Comparison of ENCODE assay signal across 11 mouse cellular contexts in genomic region chr5:137672361-137672760, GRCm38 (mm10). TPM values are rescaled to one million over a fixed set of nuclear protein-coding genes. Genes with fewer than 3 reads are reported as not detected.
A peak's percentile ranks its signal among the peaks of the same experiment; 100 is the strongest.
DNase-seq lines count a peak whose midpoint lies in the region; ATAC-seq and TF ChIP-seq lines count a peak whose summit lies in the region.
"Had no signal": no experiment of that assay in that cellular context is flagged by ENCODE, and none has a peak within 500 bp of the region (broad histone marks: within the 10 kb centered on the region; RNA-seq: fewer than 3 reads in every experiment).

No protein-coding gene starts in this region.

- peaks cover 9% of the 10 kb centered on the region for H3K36me3 ChIP-seq in heart, embryonic 12.5 days
- H3K36me3 ChIP-seq in lung, postnatal 0 days (ENCODE audit: insufficient read depth, low read length), result no peaks in the 10 kb centered on the region
- H3K36me3 ChIP-seq in intestine, embryonic 15.5 days, result no peaks in the 10 kb centered on the region
- H3K36me3 ChIP-seq in small intestine, adult 2 months (ENCODE audit: control insufficient read depth, insufficient read depth, low read length), result 0 out of 2 replicates have a peak, but pooled peaks cover 2% of the 10 kb centered on the region

- no peak for TF ChIP-seq EP300 in lung, postnatal 0 days (IDR thresholded peaks at IDR 0.05)

- intact Hi-C loops in heart, postnatal 36 days (cut with DNase I), result no loop called here

- TF ChIP-seq CTCF in lung, postnatal 0 days (IDR thresholded peaks at IDR 0.05), result no peak
- TF ChIP-seq CTCF in lung, adult 2 months (IDR thresholded peaks at IDR 0.05; ENCODE audit: insufficient read depth, low read length), result no peak
- TF ChIP-seq CTCF in small intestine, adult 2 months (IDR thresholded peaks at IDR 0.05; ENCODE audit: extremely low read depth, insufficient read length, insufficient replicate concordance, low read depth, low read length), result no peak

- TF ChIP-seq POLR2A in lung, adult 2 months (IDR thresholded peaks at IDR 0.05; ENCODE audit: borderline replicate concordance, extremely low read depth, low read depth, low read length), result no peak
- no peak for TF ChIP-seq POLR2A in small intestine, adult 2 months (IDR thresholded peaks at IDR 0.05; ENCODE audit: low read depth, low read length)

- H3K9me3 ChIP-seq in heart, embryonic 12.5 days (replicated peaks), result no peaks in the 10 kb centered on the region
- no peaks in the 10 kb centered on the region for H3K9me3 ChIP-seq in lung, postnatal 0 days (ENCODE audit: low read length)
- no peaks in the 10 kb centered on the region for H3K9me3 ChIP-seq in intestine, embryonic 15.5 days

- H3K4me2 ChIP-seq in heart, embryonic 12.5 days, result no peak overlapping the region
- no peak overlapping the region for H3K4me2 ChIP-seq in lung, postnatal 0 days (replicated peaks; ENCODE audit: low read depth, low read length)
- peak overlapping the region; percentile 41; the same call in 1 of the 2 replicates for H3K4me2 ChIP-seq in intestine, embryonic 15.5 days (replicated peaks)

- 81% methylated on average over 5 of the region's 5 CpGs for WGBS in heart, embryonic 12.5 days
- 72% methylated on average over 5 of the region's 5 CpGs for WGBS in lung, postnatal 0 days
- 76% methylated on average over 5 of the region's 5 CpGs for WGBS in lung, adult 2 months
- 59% methylated on average over 5 of the region's 5 CpGs for WGBS in intestine, embryonic 15.5 days
- WGBS in small intestine, adult 2 months, result 67% methylated on average over 5 of the region's 5 CpGs

- no peaks in the 10 kb centered on the region for H3K27me3 ChIP-seq in heart, embryonic 12.5 days (replicated peaks)
- no peaks in the 10 kb centered on the region for H3K27me3 ChIP-seq in lung, postnatal 0 days (replicated peaks; ENCODE audit: insufficient read depth, low read length)
- H3K27me3 ChIP-seq in intestine, embryonic 15.5 days (replicated peaks), result no peaks in the 10 kb centered on the region
- no peaks in the 10 kb centered on the region for H3K27me3 ChIP-seq in small intestine, adult 2 months (ENCODE audit: control insufficient read depth, insufficient read depth, low read length)

- no peak for ATAC-seq in heart, embryonic 12.5 days (ENCODE audit: insufficient number of reproducible peaks, low FRiP score)
- ATAC-seq in lung, postnatal 0 days, result no peak
- ATAC-seq in intestine, embryonic 15.5 days, result no peak

- no peak for DNase-seq in heart, postnatal 36 days
- DNase-seq in lung, postnatal 0 days (ENCODE audit: low spot score), result no peak
- DNase-seq in lung, adult 2 months, result no peak
- no peak for DNase-seq in embryo, embryonic 9.5 days (ENCODE audit: extremely low spot score)
- no peak for DNase-seq in thymus, adult 18-20 months
- DNase-seq: cerebellum, adult 2 months; midbrain, embryonic 14.5 days had no signal

- H3K27ac ChIP-seq in heart, embryonic 12.5 days (ENCODE audit: poor library complexity, severe bottlenecking), result peak overlapping the region; percentile 91
- H3K27ac ChIP-seq in lung, postnatal 0 days (ENCODE audit: low read length), result peak overlapping the region; percentile 81
- peak overlapping the region; percentile 91 for H3K27ac ChIP-seq in intestine, embryonic 15.5 days
- peak overlapping the region; percentile 92 for H3K27ac ChIP-seq in small intestine, adult 2 months (ENCODE audit: insufficient read depth, low read depth, low read length)

- no peak overlapping the region for H3K9ac ChIP-seq in heart, embryonic 12.5 days
- no peak overlapping the region for H3K9ac ChIP-seq in lung, postnatal 0 days (replicated peaks; ENCODE audit: low read depth)
- no peak overlapping the region for H3K9ac ChIP-seq in intestine, embryonic 15.5 days

- peaks cover 35% of the 10 kb centered on the region for H3K4me1 ChIP-seq in heart, embryonic 12.5 days (replicated peaks)
- H3K4me1 ChIP-seq in lung, postnatal 0 days (ENCODE audit: insufficient read depth, low read depth, low read length), result peaks cover 10% of the 10 kb centered on the region; the same call in 1 of the 2 replicates
- peaks cover 10% of the 10 kb centered on the region for H3K4me1 ChIP-seq in lung, adult 2 months (ENCODE audit: control insufficient read depth, insufficient read depth, low read length)
- peaks cover 32% of the 10 kb centered on the region for H3K4me1 ChIP-seq in intestine, embryonic 15.5 days (replicated peaks)
- peaks cover 33% of the 10 kb centered on the region; the same call in 1 of the 2 replicates for H3K4me1 ChIP-seq in small intestine, adult 2 months (ENCODE audit: control insufficient read depth, insufficient read depth, insufficient read length, low read length)

- no peak overlapping the region for H3K4me3 ChIP-seq in heart, embryonic 12.5 days
- no peak overlapping the region for H3K4me3 ChIP-seq in lung, postnatal 0 days (ENCODE audit: low read depth, low read length)
- H3K4me3 ChIP-seq in lung, adult 2 months (replicated peaks; ENCODE audit: extremely low read depth, low read depth, low read length), result no peak overlapping the region
- H3K4me3 ChIP-seq in intestine, embryonic 15.5 days (replicated peaks), result no peak overlapping the region
- H3K4me3 ChIP-seq in small intestine, adult 2 months (ENCODE audit: low read depth, low read length), result no peak overlapping the region

RNA-seq across cellular contexts. Expression of gene Agfg2, which starts 12.2 kb away (rescaled TPM):
- 25.6 and 29.3 TPM in 2 replicates for polyA plus RNA-seq in heart, embryonic 12.5 days (2016; fragmentation: Nextera tagmentation; extraction: Ambion mirVana)
- 10 to 100 TPM; 11.6 to 18.3 TPM for total RNA-seq in heart, postnatal 36 days (2021)
- 14.2 and 14.9 TPM in 2 replicates for polyA plus RNA-seq in lung, postnatal 0 days (2015; fragmentation: Nextera tagmentation; extraction: Ambion mirVana)
- 22.4 and 24.3 TPM in 2 replicates for polyA plus RNA-seq in lung, adult 2 months (2012; rRNA removed)
- polyA plus RNA-seq in intestine, embryonic 15.5 days (2015; fragmentation: Nextera tagmentation; extraction: Ambion mirVana), result 19.5 and 20.8 TPM in 2 replicates
- 6.1 and 11.6 TPM in 2 replicates for polyA plus RNA-seq in small intestine, adult 2 months (2012; rRNA removed)

RNA-seq across cellular contexts. Expression of gene Irs3, which starts 26.8 kb away (rescaled TPM):
- 0.20 and 0.21 TPM in 2 replicates for polyA plus RNA-seq in heart, embryonic 12.5 days (2016; fragmentation: Nextera tagmentation; extraction: Ambion mirVana)
- under 1 TPM; 0.14 to 0.75 TPM for total RNA-seq in heart, postnatal 36 days (2021)
- 0.80 and 0.96 TPM in 2 replicates for polyA plus RNA-seq in lung, postnatal 0 days (2015; fragmentation: Nextera tagmentation; extraction: Ambion mirVana)
- 3.6 and 4.4 TPM in 2 replicates for polyA plus RNA-seq in lung, adult 2 months (2012; rRNA removed)
- polyA plus RNA-seq in intestine, embryonic 15.5 days (2015; fragmentation: Nextera tagmentation; extraction: Ambion mirVana), result 0.13 and 0.18 TPM in 2 replicates
- polyA plus RNA-seq in small intestine, adult 2 months (2012; rRNA removed), result 0.35 and 0.43 TPM in 2 replicates
- total RNA-seq: hematopoietic stem cell, adult 5-6 weeks had no signal
- polyA plus RNA-seq: midbrain, embryonic 14.5 days had no signal

RNA-seq across cellular contexts. Expression of gene Sap25, which starts 31.2 kb away (rescaled TPM):
- 5.2 and 5.3 TPM in 2 replicates for polyA plus RNA-seq in heart, embryonic 12.5 days (2016; fragmentation: Nextera tagmentation; extraction: Ambion mirVana)
- total RNA-seq in heart, postnatal 36 days (2021), result 1 to 10 TPM; 1.2 to 1.7 TPM
- polyA plus RNA-seq in lung, postnatal 0 days (2015; fragmentation: Nextera tagmentation; extraction: Ambion mirVana), result 12.3 and 13.2 TPM in 2 replicates
- 150 and 162 TPM in 2 replicates for polyA plus RNA-seq in lung, adult 2 months (2012; rRNA removed)
- polyA plus RNA-seq in intestine, embryonic 15.5 days (2015; fragmentation: Nextera tagmentation; extraction: Ambion mirVana), result 5.5 and 8.9 TPM in 2 replicates
- 86.6 and 155 TPM in 2 replicates for polyA plus RNA-seq in small intestine, adult 2 months (2012; rRNA removed)

RNA-seq across cellular contexts. Expression of gene Gm20605, which starts 43.4 kb away (rescaled TPM):
- polyA plus RNA-seq in heart, embryonic 12.5 days (2016; fragmentation: Nextera tagmentation; extraction: Ambion mirVana), result 6.9 and 7.1 TPM in 2 replicates
- total RNA-seq in heart, postnatal 36 days (2021), result 1 to 10 TPM; 3.9 to 4.9 TPM
- polyA plus RNA-seq in lung, postnatal 0 days (2015; fragmentation: Nextera tagmentation; extraction: Ambion mirVana), result 11.6 and 12.3 TPM in 2 replicates
- polyA plus RNA-seq in lung, adult 2 months (2012; rRNA removed), result 63.8 and 65.2 TPM in 2 replicates
- 7.4 and 8.0 TPM in 2 replicates for polyA plus RNA-seq in intestine, embryonic 15.5 days (2015; fragmentation: Nextera tagmentation; extraction: Ambion mirVana)
- polyA plus RNA-seq in small intestine, adult 2 months (2012; rRNA removed), result 19.1 and 29.0 TPM in 2 replicates

RNA-seq across cellular contexts. Expression of gene Lrch4, which starts 43.4 kb away (rescaled TPM):
- polyA plus RNA-seq in heart, embryonic 12.5 days (2016; fragmentation: Nextera tagmentation; extraction: Ambion mirVana), result 24.3 and 27.3 TPM in 2 replicates
- total RNA-seq in heart, postnatal 36 days (2021), result 10 to 100 TPM; 18.4 to 20.5 TPM
- polyA plus RNA-seq in lung, postnatal 0 days (2015; fragmentation: Nextera tagmentation; extraction: Ambion mirVana), result 47.4 and 50.7 TPM in 2 replicates
- polyA plus RNA-seq in lung, adult 2 months (2012; rRNA removed), result 79.4 and 105 TPM in 2 replicates
- 34.7 and 36.3 TPM in 2 replicates for polyA plus RNA-seq in intestine, embryonic 15.5 days (2015; fragmentation: Nextera tagmentation; extraction: Ambion mirVana)
- polyA plus RNA-seq in small intestine, adult 2 months (2012; rRNA removed), result 38.4 and 54.1 TPM in 2 replicates
